Mouse (Mus musculus): ENCODE data around the gene Thrb.

The Thrb gene

GRCm38 (mm10) chr14:17781921-17782320 lies 121.9 kb downstream of the Thrb start:
- DNase-seq (ENCODE audit: low read depth, low spot score): no peak

- DNase-seq (ENCODE audit: low read depth, low spot score): no peak
Measured at GRCm38 (mm10) chr14:17784207-17784806, 124.2 kb downstream of the Thrb start.

- no peak for DNase-seq (ENCODE audit: low read depth, low spot score)
Measured at GRCm38 (mm10) chr14:17785370-17785769, 125.3 kb downstream of the Thrb start.

- DNase-seq (ENCODE audit: low read depth, low spot score): no peak
Measured at GRCm38 (mm10) chr14:17786249-17786648, 126.2 kb downstream of the Thrb start.

GRCm38 (mm10) chr14:17803934-17804602 lies 144.0 kb downstream of the Thrb start:
- no peak for DNase-seq (ENCODE audit: low read depth, low spot score)

GRCm38 (mm10) chr14:17811051-17811450 lies 151.0 kb downstream of the Thrb start:
- no peak for DNase-seq (ENCODE audit: low read depth, low spot score)

GRCm38 (mm10) chr14:17812414-17812813 lies 152.4 kb downstream of the Thrb start:
- DNase-seq (ENCODE audit: low read depth, low spot score): no peak

- no peak for DNase-seq (ENCODE audit: low read depth, low spot score)
Measured at GRCm38 (mm10) chr14:17815103-17815502, 155.0 kb downstream of the Thrb start.

- DNase-seq (ENCODE audit: low read depth, low spot score): no peak
Measured at GRCm38 (mm10) chr14:17818086-17818485, 158.0 kb downstream of the Thrb start.

GRCm38 (mm10) chr14:17822754-17823153 lies 162.7 kb downstream of the Thrb start:
- no peak for DNase-seq (ENCODE audit: low read depth, low spot score)

GRCm38 (mm10) chr14:17827401-17827800 lies 167.3 kb downstream of the Thrb start:
- DNase-seq (ENCODE audit: low read depth, low spot score): no peak

GRCm38 (mm10) chr14:17835738-17836137 lies 175.7 kb downstream of the Thrb start:
- no peak for DNase-seq (ENCODE audit: low read depth, low spot score)

- DNase-seq (ENCODE audit: low read depth, low spot score): no peak
Measured at GRCm38 (mm10) chr14:17836766-17837165, 176.7 kb downstream of the Thrb start.

- DNase-seq (ENCODE audit: low read depth, low spot score): no peak
Measured at GRCm38 (mm10) chr14:17845003-17845697, 185.1 kb downstream of the Thrb start.

- DNase-seq (ENCODE audit: low read depth, low spot score): no peak
Measured at GRCm38 (mm10) chr14:17845871-17846270, 185.8 kb downstream of the Thrb start.

- no peak for DNase-seq (ENCODE audit: low read depth, low spot score)
Measured at GRCm38 (mm10) chr14:17846700-17847099, 186.6 kb downstream of the Thrb start.

GRCm38 (mm10) chr14:17847211-17847610 lies 187.2 kb downstream of the Thrb start:
- no peak for DNase-seq (ENCODE audit: low read depth, low spot score)

GRCm38 (mm10) chr14:17850355-17850754 lies 190.3 kb downstream of the Thrb start:
- DNase-seq (ENCODE audit: low read depth, low spot score): no peak

- DNase-seq (ENCODE audit: low read depth, low spot score): no peak
Measured at GRCm38 (mm10) chr14:17852236-17852635, 192.2 kb downstream of the Thrb start.

GRCm38 (mm10) chr14:17859790-17860385 lies 199.8 kb downstream of the Thrb start:
- no peak for DNase-seq (ENCODE audit: low read depth, low spot score)

GRCm38 (mm10) chr14:17862651-17863050 lies 202.6 kb downstream of the Thrb start:
- no peak for DNase-seq (ENCODE audit: low read depth, low spot score)

- DNase-seq (ENCODE audit: low read depth, low spot score): no peak
Measured at GRCm38 (mm10) chr14:17863701-17864320, 203.8 kb downstream of the Thrb start.

All from retina, postnatal 7 days (tissue).